Mouse (Mus musculus): ENCODE data around the gene Gsc. TPM values are rescaled to one million over a fixed set of nuclear protein-coding genes. Genes with fewer than 3 reads are reported as not detected.
A peak's percentile ranks its signal among the peaks of the same experiment; 100 is the strongest.

Gene Gsc
- polyA plus RNA-seq (2014; fragmentation: Nextera tagmentation; extraction: Ambion mirVana) = 0.38 and 0.54 TPM in 2 replicates

GRCm38 (mm10) chr12:104472601-104473424 is at the start of gene Gsc:
Gsc (minus strand) TSS chr12:104473330.
- no peaks in the 10 kb centered on the region for H3K36me3 ChIP-seq (ENCODE audit: control insufficient read depth, insufficient read depth, low read length)
- peak within 1 kb of the TSS; percentile 45 for H3K4me3 ChIP-seq (ENCODE audit: low read depth, low read length)
- no peaks in the 10 kb centered on the region for H3K9me3 ChIP-seq (ENCODE audit: control insufficient read depth, low read length)
- H3K9ac ChIP-seq (ENCODE audit: low read length) = peak within 1 kb of the TSS; percentile 47
- ATAC-seq (ENCODE audit: insufficient read depth, low FRiP score, low TSS enrichment) (peak; percentile 38; the same call in 1 of the 2 replicates), DNase-seq (ENCODE audit: low spot score) (peak; percentile 73)
- peak within 1 kb of the TSS; percentile 83 for H3K4me2 ChIP-seq (ENCODE audit: low read depth)
- peaks cover 17% of the 10 kb centered on the region for H3K4me1 ChIP-seq (ENCODE audit: control insufficient read depth, insufficient read depth, low read length)
- WGBS = 0% methylated on average over 69 of the region's 97 CpGs
- H3K27me3 ChIP-seq (ENCODE audit: control insufficient read depth, insufficient read depth, low read length) = peaks cover 85% of the 10 kb centered on the region
- H3K27ac ChIP-seq (ENCODE audit: low read depth, low read length) = no peak within 1 kb of the TSS

- ATAC-seq (ENCODE audit: insufficient read depth, low FRiP score, low TSS enrichment) = no peak
- no peak overlapping the region for H3K4me2 ChIP-seq (ENCODE audit: low read depth)
- 95% methylated on average over 5 of the region's 5 CpGs for WGBS
These were observed 46.6 kb upstream of the Gsc start for GRCm38 (mm10) chr12:104519721-104520120.

GRCm38 (mm10) chr12:104507911-104508310 is 34.8 kb upstream of the Gsc start:
- H3K4me2 ChIP-seq (ENCODE audit: low read depth) = no peak overlapping the region
- whole genome bisulfite sequencing = 50% methylated on average over 7 of the region's 7 CpGs
- no peaks in the 10 kb centered on the region for H3K27me3 ChIP-seq (ENCODE audit: control insufficient read depth, insufficient read depth, low read length)
- H3K9me3 ChIP-seq (ENCODE audit: control insufficient read depth, low read length) = no peaks in the 10 kb centered on the region
- no peak for ATAC-seq (ENCODE audit: insufficient read depth, low FRiP score, low TSS enrichment)
- H3K9ac ChIP-seq (ENCODE audit: low read length) = no peak overlapping the region
- H3K4me3 ChIP-seq (ENCODE audit: low read depth, low read length) = no peak overlapping the region
- no peaks in the 10 kb centered on the region for H3K4me1 ChIP-seq (ENCODE audit: control insufficient read depth, insufficient read depth, low read length)
- DNase-seq (ENCODE audit: low spot score) = no peak
- H3K36me3 ChIP-seq (ENCODE audit: control insufficient read depth, insufficient read depth, low read length) = no peaks in the 10 kb centered on the region
- H3K27ac ChIP-seq (ENCODE audit: low read depth, low read length) = no peak overlapping the region

More at GRCm38 (mm10) chr12:104519721-104520120, 46.6 kb upstream of the Gsc start:
- H3K9me3 ChIP-seq (ENCODE audit: control insufficient read depth, low read length) = no peaks in the 10 kb centered on the region; the same call in 1 of the 2 replicates
- H3K27me3 ChIP-seq (ENCODE audit: control insufficient read depth, insufficient read depth, low read length) = no peaks in the 10 kb centered on the region
- no peaks in the 10 kb centered on the region for H3K4me1 ChIP-seq (ENCODE audit: control insufficient read depth, insufficient read depth, low read length)
- DNase-seq (ENCODE audit: low spot score) = no peak
- no peak overlapping the region for H3K27ac ChIP-seq (ENCODE audit: low read depth, low read length)
- no peak overlapping the region for H3K4me3 ChIP-seq (ENCODE audit: low read depth, low read length)
- no peaks in the 10 kb centered on the region for H3K36me3 ChIP-seq (ENCODE audit: control insufficient read depth, insufficient read depth, low read length)
- no peak overlapping the region for H3K9ac ChIP-seq (ENCODE audit: low read length)

- H3K4me1 ChIP-seq (ENCODE audit: control insufficient read depth, insufficient read depth, low read length) = no peaks in the 10 kb centered on the region
- ATAC-seq (ENCODE audit: insufficient read depth, low FRiP score, low TSS enrichment) (no peak), DNase-seq (ENCODE audit: low spot score) (no peak)
- H3K9ac ChIP-seq (ENCODE audit: low read length) = no peak overlapping the region
- H3K27me3 ChIP-seq (ENCODE audit: control insufficient read depth, insufficient read depth, low read length) = no peaks in the 10 kb centered on the region
- H3K4me2 ChIP-seq (ENCODE audit: low read depth) = no peak overlapping the region
- no peak overlapping the region for H3K4me3 ChIP-seq (ENCODE audit: low read depth, low read length)
- 79% methylated on average over 6 of the region's 6 CpGs for WGBS
- H3K36me3 ChIP-seq (ENCODE audit: control insufficient read depth, insufficient read depth, low read length) = no peaks in the 10 kb centered on the region
- H3K27ac ChIP-seq (ENCODE audit: low read depth, low read length) = no peak overlapping the region
- no peaks in the 10 kb centered on the region for H3K9me3 ChIP-seq (ENCODE audit: control insufficient read depth, low read length)
These were observed 18.9 kb upstream of the Gsc start for GRCm38 (mm10) chr12:104492009-104492408.

- 55% methylated on average over 8 of the region's 8 CpGs for WGBS
- no peak for DNase-seq (ENCODE audit: low spot score)
These were observed 13.1 kb upstream of the Gsc start for GRCm38 (mm10) chr12:104486205-104486604.

GRCm38 (mm10) chr12:104485161-104485560 is 12.0 kb upstream of the Gsc start:
- Histone ChIP-seq H3K4me3 (ENCODE audit: low read depth, low read length) (no peak overlapping the region), H3K4me1 (ENCODE audit: control insufficient read depth, insufficient read depth, low read length) (no peaks in the 10 kb centered on the region), H3K27ac (ENCODE audit: low read depth, low read length) (no peak overlapping the region), H3K9ac (ENCODE audit: low read length) (no peak overlapping the region), H3K4me2 (ENCODE audit: low read depth) (no peak overlapping the region), H3K9me3 (ENCODE audit: control insufficient read depth, low read length) (no peaks in the 10 kb centered on the region), H3K27me3 (ENCODE audit: control insufficient read depth, insufficient read depth, low read length) (peaks cover 6% of the 10 kb centered on the region), H3K36me3 (ENCODE audit: control insufficient read depth, insufficient read depth, low read length) (no peaks in the 10 kb centered on the region)
- ATAC-seq (ENCODE audit: insufficient read depth, low FRiP score, low TSS enrichment) (no peak), DNase-seq (ENCODE audit: low spot score) (no peak)
- 26% methylated on average over 3 of the region's 3 CpGs for WGBS

More at GRCm38 (mm10) chr12:104486205-104486604, 13.1 kb upstream of the Gsc start:
- Histone ChIP-seq H3K4me1 (ENCODE audit: control insufficient read depth, insufficient read depth, low read length) (no peaks in the 10 kb centered on the region), H3K27ac (ENCODE audit: low read depth, low read length) (no peak overlapping the region), H3K9me3 (ENCODE audit: control insufficient read depth, low read length) (no peaks in the 10 kb centered on the region), H3K36me3 (ENCODE audit: control insufficient read depth, insufficient read depth, low read length) (no peaks in the 10 kb centered on the region), H3K9ac (ENCODE audit: low read length) (no peak overlapping the region), H3K4me3 (ENCODE audit: low read depth, low read length) (no peak overlapping the region), H3K27me3 (ENCODE audit: control insufficient read depth, insufficient read depth, low read length) (peaks cover 1% of the 10 kb centered on the region), H3K4me2 (ENCODE audit: low read depth) (no peak overlapping the region)
- no peak for ATAC-seq (ENCODE audit: insufficient read depth, low FRiP score, low TSS enrichment)

- peaks cover 31% of the 10 kb centered on the region for H3K27me3 ChIP-seq (ENCODE audit: control insufficient read depth, insufficient read depth, low read length)
- H3K4me2 ChIP-seq (ENCODE audit: low read depth) = no peak overlapping the region
- no peak for DNase-seq (ENCODE audit: low spot score)
- no peaks in the 10 kb centered on the region for H3K9me3 ChIP-seq (ENCODE audit: control insufficient read depth, low read length)
- no peak overlapping the region for H3K9ac ChIP-seq (ENCODE audit: low read length)
- no peak for ATAC-seq (ENCODE audit: insufficient read depth, low FRiP score, low TSS enrichment)
- H3K36me3 ChIP-seq (ENCODE audit: control insufficient read depth, insufficient read depth, low read length) = no peaks in the 10 kb centered on the region
- 0 out of 2 replicates have a peak, but pooled peaks cover 4% of the 10 kb centered on the region for H3K4me1 ChIP-seq (ENCODE audit: control insufficient read depth, insufficient read depth, low read length)
- no peak overlapping the region for H3K4me3 ChIP-seq (ENCODE audit: low read depth, low read length)
- 52% methylated on average over 10 of the region's 10 CpGs for WGBS
- no peak overlapping the region for H3K27ac ChIP-seq (ENCODE audit: low read depth, low read length)
These were observed 7.9 kb upstream of the Gsc start for GRCm38 (mm10) chr12:104481007-104481406.

GRCm38 (mm10) chr12:104478193-104478592 is 5.1 kb upstream of the Gsc start:
- WGBS = 3% methylated on average over 4 of the region's 4 CpGs
- no peak for DNase-seq (ENCODE audit: low spot score)
- ATAC-seq (ENCODE audit: insufficient read depth, low FRiP score, low TSS enrichment) = no peak
- Histone ChIP-seq H3K4me2 (ENCODE audit: low read depth) (no peak overlapping the region), H3K4me1 (ENCODE audit: control insufficient read depth, insufficient read depth, low read length) (0 out of 2 replicates have a peak, but pooled peaks cover 7% of the 10 kb centered on the region), H3K9me3 (ENCODE audit: control insufficient read depth, low read length) (no peaks in the 10 kb centered on the region), H3K27ac (ENCODE audit: low read depth, low read length) (no peak overlapping the region), H3K27me3 (ENCODE audit: control insufficient read depth, insufficient read depth, low read length) (peaks cover 59% of the 10 kb centered on the region), H3K9ac (ENCODE audit: low read length) (no peak overlapping the region), H3K36me3 (ENCODE audit: control insufficient read depth, insufficient read depth, low read length) (no peaks in the 10 kb centered on the region), H3K4me3 (ENCODE audit: low read depth, low read length) (no peak overlapping the region)

GRCm38 (mm10) chr12:104477501-104477900 is 4.4 kb upstream of the Gsc start:
- 0 out of 2 replicates have a peak, but pooled peaks cover 10% of the 10 kb centered on the region for H3K4me1 ChIP-seq (ENCODE audit: control insufficient read depth, insufficient read depth, low read length)
- H3K9me3 ChIP-seq (ENCODE audit: control insufficient read depth, low read length) = no peaks in the 10 kb centered on the region
- no peak overlapping the region for H3K27ac ChIP-seq (ENCODE audit: low read depth, low read length)
- no peak overlapping the region for H3K4me2 ChIP-seq (ENCODE audit: low read depth)
- peaks cover 64% of the 10 kb centered on the region for H3K27me3 ChIP-seq (ENCODE audit: control insufficient read depth, insufficient read depth, low read length)
- no peak for DNase-seq (ENCODE audit: low spot score)
- under 1% methylated on average over 7 of the region's 7 CpGs for WGBS
- no peak overlapping the region for H3K9ac ChIP-seq (ENCODE audit: low read length)
- H3K4me3 ChIP-seq (ENCODE audit: low read depth, low read length) = no peak overlapping the region
- no peak for ATAC-seq (ENCODE audit: insufficient read depth, low FRiP score, low TSS enrichment)
- no peaks in the 10 kb centered on the region for H3K36me3 ChIP-seq (ENCODE audit: control insufficient read depth, insufficient read depth, low read length)

Data from neural tube, embryonic 11.5 days (tissue).